Mouse (Mus musculus): Measurements from ENCODE around the gene Plvap.

DNA sequence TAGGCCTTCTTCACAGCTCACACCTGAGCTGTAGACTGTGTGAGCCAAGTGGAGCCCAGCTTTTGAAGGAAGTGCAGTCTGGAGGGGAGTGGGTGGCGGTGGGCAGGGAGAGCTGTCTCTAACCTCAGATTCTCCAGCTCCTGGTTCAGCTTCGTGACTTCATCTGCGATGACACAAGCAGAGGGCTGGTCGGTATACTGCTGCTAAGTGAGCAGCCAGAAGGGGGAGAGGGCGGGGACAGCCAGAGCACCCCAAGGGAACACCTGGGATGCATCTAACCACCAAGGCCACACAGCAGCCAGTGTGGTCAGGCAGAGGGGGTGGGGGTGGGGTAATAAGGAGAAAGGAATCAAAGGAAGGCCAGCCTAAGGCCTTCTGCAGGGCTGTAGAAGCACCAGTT is 24.1 kb upstream of the Plvap start:
- TF ChIP-seq CTCF (IDR thresholded peaks at IDR 0.05; ENCODE audit: extremely low read depth, insufficient read depth, low read length): no peak
- TF ChIP-seq POLR2A (IDR thresholded peaks at IDR 0.05; ENCODE audit: extremely low read depth, insufficient read depth, low read length): no peak

Data from cortical plate, adult 2 months (tissue).